Mouse (Mus musculus): ENCODE data around the gene Lilra5. TPM values are rescaled to one million over a fixed set of nuclear protein-coding genes. Genes with fewer than 3 reads are reported as not detected.

The Lilra5 gene
- polyA plus RNA-seq, 1 experiment: 1.1 TPM

Other genes with a start within 250 kb of the Lilra5 start
- 1.6 and 1.7 TPM in 2 replicates for gene Lair1, start 174.6 kb upstream of the Lilra5 start, polyA plus RNA-seq (2012; ENCODE audit: insufficient read depth, insufficient read length, missing spikeins)
- gene Ttyh1, start 118.3 kb upstream of the Lilra5 start, polyA plus RNA-seq (2012; ENCODE audit: insufficient read depth, insufficient read length, missing spikeins): 1.4 and 2.3 TPM in 2 replicates
- 20.2 and 24.0 TPM in 2 replicates for gene Leng8, start 100.7 kb upstream of the Lilra5 start, polyA plus RNA-seq (2012; ENCODE audit: insufficient read depth, insufficient read length, missing spikeins)
- 2.1 and 3.6 TPM in 2 replicates for gene Leng9, start 87.4 kb upstream of the Lilra5 start, polyA plus RNA-seq (2012; ENCODE audit: insufficient read depth, insufficient read length, missing spikeins)
- 4.0 and 10.1 TPM in 2 replicates for gene Cdc42ep5, start 72.9 kb upstream of the Lilra5 start, polyA plus RNA-seq (2012; ENCODE audit: insufficient read depth, insufficient read length, missing spikeins)
- not detected in 2 replicates for gene Ncr1, start 100.0 kb downstream of the Lilra5 start, polyA plus RNA-seq (2012; ENCODE audit: insufficient read depth, insufficient read length, missing spikeins)
- not detected in 2 replicates for gene Gp6, start 160.0 kb downstream of the Lilra5 start, polyA plus RNA-seq (2012; ENCODE audit: insufficient read depth, insufficient read length, missing spikeins)
- gene Rdh13, start 207.9 kb downstream of the Lilra5 start, polyA plus RNA-seq (2012; ENCODE audit: insufficient read depth, insufficient read length, missing spikeins): 15.1 and 29.0 TPM in 2 replicates
- 2.2 and 2.3 TPM in 2 replicates for gene Eps8l1, start 222.9 kb downstream of the Lilra5 start, polyA plus RNA-seq (2012; ENCODE audit: insufficient read depth, insufficient read length, missing spikeins)

Data from brown adipose tissue, adult 24 weeks (tissue).